Mouse (Mus musculus) liver, embryonic 13.5 days (tissue): Measurements from ENCODE around the gene Wdr1. TPM values are rescaled to one million over a fixed set of nuclear protein-coding genes. Genes with fewer than 3 reads are reported as not detected.
A peak's percentile ranks its signal among the peaks of the same experiment; 100 is the strongest.

Source experiments
- ATAC-seq: fragments of 200-750 bp; cut with Nextera tagmentation; 2 replicates; pipeline ENCODE4 v1.8.0; 2017; ENCODE audit warnings: low read depth, mild to moderate bottlenecking, moderate number of reproducible peaks, moderate library complexity
- DNase-seq: peaks from one replicate; pipeline ENCODE4 v3.0.0; 2022
- H3K27ac ChIP-seq: fragments of 300-500 bp; sonication (generic); 2 replicates; pipeline ENCODE4 v1.5.1; 2015; ENCODE audit warnings: moderate library complexity, mild to moderate bottlenecking, inconsistent platforms
- H3K27me3 ChIP-seq: fragments of 300-500 bp; sonication (generic); 2 replicates; pipeline ENCODE4 v1.6.1; 2015; ENCODE audit warnings: mild to moderate bottlenecking, inconsistent platforms
- H3K36me3 ChIP-seq: fragments of 300-500 bp; sonication (generic); 2 replicates; pipeline ENCODE4 v1.6.1; 2015; ENCODE audit warnings: mild to moderate bottlenecking, inconsistent platforms
- H3K4me1 ChIP-seq: fragments of 300-500 bp; sonication (generic); replicated peaks from 2 replicates; pipeline ENCODE4 v1.6.1; 2015; ENCODE audit warnings: inconsistent platforms
- H3K4me2 ChIP-seq: fragments of 300-500 bp; sonication (generic); 2 replicates; pipeline ENCODE4 v1.6.1; 2015; ENCODE audit warnings: inconsistent platforms, mild to moderate bottlenecking, moderate library complexity
- H3K4me3 ChIP-seq: fragments of 300-500 bp; sonication (generic); replicated peaks from 2 replicates; pipeline ENCODE4 v1.5.1; 2015; ENCODE audit warnings: mild to moderate bottlenecking, inconsistent platforms
- H3K9ac ChIP-seq: fragments of 300-500 bp; sonication (generic); 2 replicates; pipeline ENCODE4 v1.6.1; 2015; ENCODE audit warnings: mild to moderate bottlenecking, inconsistent platforms
- H3K9me3 ChIP-seq: fragments of 300-500 bp; sonication (generic); replicated peaks from 2 replicates; pipeline ENCODE4 v1.6.1; 2016; ENCODE audit warnings: inconsistent platforms
- WGBS: fragments of 180-500 bp; shearing (Covaris S2); methylation state at CpG from one replicate; pipeline ENCODE4 v1.1.7; 2015; ENCODE audit not compliant: insufficient replicate concordance; 5-methylcytosine and 5-hydroxymethylcytosine counted together
- polyA plus RNA-seq: library from polyadenylated mRNA; unstranded; fragments of >200 nt; fragmentation: Nextera tagmentation; extraction: Ambion mirVana; gene quantifications from 2 replicates; pipeline ENCODE4 v1.2.1, GENCODE M21; 2015

The Wdr1 gene
- polyA plus RNA-seq, 1 experiment from 2014 or later, result 89.7 TPM

DNA sequence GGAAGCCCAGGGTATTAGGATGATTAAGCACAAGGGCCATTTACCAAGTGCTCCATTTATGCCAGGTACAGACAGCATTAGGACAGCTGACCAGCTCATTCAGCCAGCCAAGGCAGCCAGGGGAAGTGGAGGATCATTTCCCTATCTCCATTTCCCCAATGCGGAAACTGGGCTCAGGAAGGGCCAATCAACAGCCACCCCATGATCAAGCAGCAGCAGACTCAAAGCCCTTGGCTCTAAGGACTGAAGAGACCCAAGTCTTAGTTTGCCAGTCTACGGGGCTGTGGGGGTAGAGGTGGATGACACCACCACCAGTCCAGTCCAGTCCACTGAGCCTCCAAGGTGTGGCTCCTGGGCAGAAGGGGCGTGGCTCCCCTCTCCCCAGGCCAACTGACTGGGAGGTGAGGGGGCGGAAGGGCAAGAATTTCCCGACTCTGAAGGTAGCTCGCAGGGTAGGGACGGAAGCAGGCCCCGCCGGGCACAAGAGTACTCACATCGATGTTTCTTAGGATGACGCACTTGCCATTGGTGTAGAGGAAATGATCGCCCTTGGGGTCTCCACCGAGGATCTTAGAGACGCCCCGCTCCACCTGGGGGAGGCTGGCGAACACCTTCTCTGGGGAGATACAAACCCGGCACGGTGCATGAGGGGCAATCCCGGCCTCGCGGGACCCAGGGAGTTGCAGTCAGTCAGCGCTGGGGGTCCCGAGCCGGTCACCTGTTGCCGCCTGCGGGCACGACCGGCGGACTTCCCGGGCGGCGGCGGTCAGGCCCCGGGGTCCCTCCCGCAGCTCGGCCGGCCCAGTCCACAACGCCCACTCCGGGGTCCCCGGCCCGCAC lies 2.2 kb downstream of the Wdr1 start:
- Histone ChIP-seq H3K4me2 (peak overlapping the region; percentile 85), H3K9me3 (no peaks in the 10 kb centered on the region), H3K27me3 (no peaks in the 10 kb centered on the region), H3K9ac (peak overlapping the region; percentile 94), H3K36me3 (peaks cover 40% of the 10 kb centered on the region), H3K4me3 (peak overlapping the region; percentile 90), H3K4me1 (peaks cover 52% of the 10 kb centered on the region), H3K27ac (peak overlapping the region; percentile 93)
- DNase-seq (peak; percentile 59), ATAC-seq (peak; percentile 27)
- under 1% methylated on average over 33 of the region's 41 CpGs for WGBS

DNA sequence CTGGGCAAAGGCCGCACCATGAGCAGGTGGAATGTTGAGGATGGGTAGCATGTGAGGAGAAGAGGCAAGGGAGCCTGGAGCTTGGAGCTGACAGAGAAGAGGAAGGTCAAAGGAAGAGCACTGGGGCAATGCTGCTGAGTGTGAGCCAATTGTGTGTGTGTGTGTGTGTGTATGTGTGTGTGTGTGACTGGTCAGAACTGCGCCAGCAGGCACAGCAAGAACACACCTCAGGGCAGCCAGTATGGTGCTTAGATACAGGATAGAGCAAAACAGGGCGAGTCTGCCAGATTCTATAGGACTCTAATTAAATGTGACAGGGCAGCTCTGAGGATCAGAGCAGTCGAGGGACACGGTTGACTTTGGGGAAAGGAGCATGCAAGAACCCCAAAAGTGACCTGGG lies 4.2 kb downstream of the Wdr1 start:
- ATAC-seq (no peak), DNase-seq (no peak)
- H3K4me1 ChIP-seq, result peaks cover 68% of the 10 kb centered on the region
- H3K4me3 ChIP-seq, result no peak overlapping the region
- no peak overlapping the region for H3K4me2 ChIP-seq
- H3K27me3 ChIP-seq, result no peaks in the 10 kb centered on the region
- H3K9me3 ChIP-seq, result no peaks in the 10 kb centered on the region
- H3K27ac ChIP-seq, result no peak overlapping the region
- H3K36me3 ChIP-seq, result peaks cover 57% of the 10 kb centered on the region
- 82% methylated on average over 5 of the region's 5 CpGs for WGBS
- no peak overlapping the region for H3K9ac ChIP-seq

DNA sequence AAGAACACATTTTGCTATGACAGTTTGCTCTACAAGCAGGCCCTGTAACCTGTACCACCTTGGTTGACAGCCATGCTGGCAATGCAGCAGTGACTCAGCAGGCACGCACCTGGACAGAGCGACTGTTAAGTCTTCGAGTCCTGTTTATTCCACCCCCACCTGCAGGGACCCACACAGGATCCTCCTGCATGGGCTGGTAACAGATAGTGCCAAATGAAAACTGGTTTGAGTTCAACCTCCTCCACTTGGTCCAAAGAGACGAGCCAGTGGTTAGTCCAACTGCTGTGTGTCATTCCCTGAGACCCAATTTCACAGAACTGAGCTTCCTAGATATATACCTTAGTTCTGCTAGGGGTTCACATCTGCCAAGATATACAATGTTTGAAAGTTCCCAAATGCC lies 5.2 kb downstream of the Wdr1 start:
- no peak overlapping the region for H3K27ac ChIP-seq
- no peak overlapping the region for H3K9ac ChIP-seq
- WGBS, result 86% methylated on average over 4 of the region's 4 CpGs
- H3K9me3 ChIP-seq, result no peaks in the 10 kb centered on the region
- ATAC-seq (no peak), DNase-seq (no peak)
- H3K36me3 ChIP-seq, result peaks cover 63% of the 10 kb centered on the region
- H3K4me2 ChIP-seq, result no peak overlapping the region
- peaks cover 69% of the 10 kb centered on the region for H3K4me1 ChIP-seq
- H3K27me3 ChIP-seq, result no peaks in the 10 kb centered on the region
- H3K4me3 ChIP-seq, result no peak overlapping the region

DNA sequence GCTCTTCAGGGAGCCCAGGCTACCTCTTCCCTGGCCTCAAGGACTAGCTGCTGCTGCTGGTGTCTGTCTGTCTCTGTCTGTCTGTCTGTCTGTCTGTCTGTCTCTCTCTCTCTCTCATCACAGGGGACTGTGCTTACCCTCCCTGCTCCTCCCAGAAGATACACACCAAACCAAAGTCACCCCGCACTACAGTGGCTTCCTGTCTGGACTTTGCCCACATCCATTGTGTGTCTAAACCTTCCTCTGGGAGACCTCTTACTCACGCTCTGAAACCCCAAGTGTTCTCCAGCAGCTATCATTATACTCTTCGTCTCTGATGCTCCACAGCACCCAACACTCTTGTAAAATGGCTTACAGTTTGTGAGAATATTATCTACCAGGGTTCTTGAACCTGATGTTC lies 6.6 kb downstream of the Wdr1 start:
- no peak overlapping the region for H3K9ac ChIP-seq
- ATAC-seq, result no peak
- H3K27me3 ChIP-seq, result no peaks in the 10 kb centered on the region
- H3K4me2 ChIP-seq, result no peak overlapping the region
- H3K4me1 ChIP-seq, result peaks cover 61% of the 10 kb centered on the region
- H3K4me3 ChIP-seq, result no peak overlapping the region
- H3K9me3 ChIP-seq, result no peaks in the 10 kb centered on the region
- no peak overlapping the region for H3K27ac ChIP-seq
- WGBS, result 62% methylated on average over 3 of the region's 3 CpGs
- DNase-seq, result no peak
- peaks cover 72% of the 10 kb centered on the region for H3K36me3 ChIP-seq

DNA sequence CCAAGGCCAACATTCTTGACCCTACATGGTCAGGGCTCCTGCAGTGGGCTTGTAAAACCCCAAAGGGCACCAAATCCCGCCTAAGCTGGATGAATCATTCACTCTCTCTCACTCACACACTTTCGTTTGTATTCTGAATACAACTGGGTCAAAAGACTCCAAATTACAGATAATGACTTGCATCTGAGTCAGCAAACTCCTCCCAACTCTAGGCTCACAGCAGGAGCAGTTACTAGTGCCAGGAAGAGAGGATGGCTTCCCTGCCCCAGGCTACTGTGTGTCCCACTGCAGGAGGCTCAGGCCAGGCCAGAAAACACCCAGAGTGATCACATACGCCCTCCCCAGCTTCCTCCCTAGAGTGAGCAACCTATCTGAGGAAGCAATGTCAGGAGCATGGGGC lies 9.1 kb downstream of the Wdr1 start:
- Histone ChIP-seq H3K9me3 (no peaks in the 10 kb centered on the region), H3K9ac (no peak overlapping the region), H3K4me3 (no peak overlapping the region), H3K27me3 (no peaks in the 10 kb centered on the region), H3K27ac (no peak overlapping the region), H3K4me2 (no peak overlapping the region), H3K4me1 (peaks cover 62% of the 10 kb centered on the region), H3K36me3 (peaks cover 86% of the 10 kb centered on the region)
- DNase-seq (no peak), ATAC-seq (no peak)
- 59% methylated on average over 3 of the region's 3 CpGs for WGBS

DNA sequence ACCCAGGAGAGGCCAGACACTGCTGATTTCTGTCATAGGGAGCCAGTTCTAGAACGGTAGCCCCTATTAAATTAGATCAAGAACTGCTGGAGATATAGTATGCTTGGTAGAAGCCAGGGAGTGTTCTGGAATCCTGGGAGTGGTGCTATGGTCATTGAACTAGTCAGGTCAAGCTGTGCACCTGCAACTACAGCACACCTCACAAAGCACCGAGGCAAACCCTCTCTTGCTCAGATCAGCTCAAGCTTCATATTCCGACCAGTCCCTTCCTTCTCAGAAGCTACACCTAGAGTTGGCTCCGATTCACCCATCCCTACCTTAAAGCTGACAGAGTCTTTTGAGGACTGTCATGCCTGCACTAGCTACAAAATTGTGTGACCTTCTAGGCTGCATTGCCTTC lies 9.5 kb downstream of the Wdr1 start:
- no peak for DNase-seq
- Histone ChIP-seq H3K27ac (no peak overlapping the region), H3K9me3 (no peaks in the 10 kb centered on the region), H3K4me2 (no peak overlapping the region), H3K9ac (no peak overlapping the region), H3K4me3 (no peak overlapping the region), H3K27me3 (no peaks in the 10 kb centered on the region), H3K36me3 (peaks cover 86% of the 10 kb centered on the region), H3K4me1 (peaks cover 64% of the 10 kb centered on the region)
- ATAC-seq, result no peak
- 82% methylated on average over 4 of the region's 4 CpGs for WGBS

DNA sequence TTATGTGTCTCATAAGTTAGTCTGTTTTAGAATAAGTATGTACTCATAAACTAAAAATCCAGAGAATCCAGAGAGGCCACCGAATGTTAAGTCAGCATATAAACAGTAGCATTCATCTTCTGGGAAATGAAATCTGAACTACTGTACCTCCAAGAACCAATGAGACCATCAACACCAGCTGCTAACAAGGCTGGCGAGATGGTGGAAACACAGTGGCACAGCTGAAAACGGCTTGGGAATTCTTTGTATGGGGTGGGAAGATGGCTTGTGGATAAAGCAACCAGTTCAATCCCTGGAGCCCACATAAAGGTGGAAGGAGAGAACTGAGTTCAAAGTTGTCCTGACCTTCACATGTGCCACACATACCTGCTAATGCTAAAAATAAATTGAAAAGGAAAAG lies 10.4 kb downstream of the Wdr1 start:
- Histone ChIP-seq H3K4me1 (peaks cover 56% of the 10 kb centered on the region), H3K36me3 (peaks cover 86% of the 10 kb centered on the region), H3K9ac (no peak overlapping the region), H3K4me3 (no peak overlapping the region), H3K4me2 (no peak overlapping the region), H3K27me3 (no peaks in the 10 kb centered on the region), H3K27ac (no peak overlapping the region), H3K9me3 (no peaks in the 10 kb centered on the region)
- ATAC-seq (no peak), DNase-seq (no peak)
- WGBS, result 64% methylated on average over 3 of the region's 3 CpGs

DNA sequence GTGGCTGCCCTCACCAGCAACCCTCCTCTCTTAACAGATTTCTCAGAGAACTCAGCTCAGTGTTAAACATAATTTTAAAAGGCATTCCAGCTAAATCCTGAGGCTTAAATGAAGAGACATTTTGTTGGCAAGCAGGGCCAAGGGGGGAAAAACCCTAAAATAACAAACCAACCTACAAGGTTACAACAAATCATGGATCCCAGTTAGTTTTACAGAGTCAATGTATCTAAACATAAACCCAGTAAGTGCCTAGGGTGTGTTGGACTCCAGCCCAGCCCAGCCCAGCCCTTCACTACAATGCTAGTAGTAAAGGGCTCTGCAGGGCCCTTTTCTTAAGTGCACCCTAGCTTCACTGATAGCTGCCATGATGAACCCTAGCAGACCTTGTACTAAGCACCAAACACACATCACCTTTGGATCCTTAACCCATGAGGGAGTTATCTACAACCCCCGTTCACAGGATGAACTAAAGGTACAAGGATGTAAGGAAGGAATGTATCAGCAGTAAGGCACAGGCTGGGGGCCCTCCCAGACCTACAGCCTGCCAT lies 12.7 kb downstream of the Wdr1 start:
- H3K4me1 ChIP-seq, result peaks cover 40% of the 10 kb centered on the region
- H3K4me3 ChIP-seq, result no peak overlapping the region
- DNase-seq (no peak), ATAC-seq (no peak)
- 80% methylated on average over 1 of the region's 1 CpGs for WGBS
- no peaks in the 10 kb centered on the region for H3K9me3 ChIP-seq
- H3K4me2 ChIP-seq, result no peak overlapping the region
- no peak overlapping the region for H3K9ac ChIP-seq
- no peaks in the 10 kb centered on the region for H3K27me3 ChIP-seq
- peaks cover 88% of the 10 kb centered on the region for H3K36me3 ChIP-seq
- H3K27ac ChIP-seq, result peak overlapping the region; percentile 53; the same call in 1 of the 2 replicates

DNA sequence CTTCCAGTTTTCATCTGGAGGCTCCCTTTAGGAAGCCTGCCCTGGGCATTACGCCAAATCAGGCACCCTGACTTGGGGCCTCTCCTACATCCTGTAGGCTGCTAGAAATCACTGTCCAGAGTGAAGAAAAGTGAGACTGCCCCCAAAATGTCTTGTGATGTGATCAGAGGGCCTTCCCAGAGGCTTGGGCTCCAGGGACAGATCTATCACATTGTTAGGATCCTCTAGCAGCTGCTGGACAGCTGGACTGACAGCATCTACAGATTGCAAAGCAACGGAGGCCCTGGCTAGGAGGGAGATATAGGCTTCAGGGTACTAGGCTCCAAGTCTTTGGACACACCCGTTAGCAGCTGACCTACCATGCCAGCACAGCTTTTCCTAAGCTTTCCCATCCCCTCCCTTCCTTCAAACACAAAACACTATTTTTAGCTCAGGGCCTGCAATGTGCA lies 13.5 kb downstream of the Wdr1 start:
- peaks cover 88% of the 10 kb centered on the region for H3K36me3 ChIP-seq
- H3K9me3 ChIP-seq, result no peaks in the 10 kb centered on the region
- H3K4me1 ChIP-seq, result peaks cover 32% of the 10 kb centered on the region
- ATAC-seq (no peak), DNase-seq (no peak)
- peak overlapping the region; percentile 53 for H3K27ac ChIP-seq
- no peak overlapping the region for H3K4me3 ChIP-seq
- WGBS, result 62% methylated on average over 3 of the region's 3 CpGs
- H3K4me2 ChIP-seq, result no peak overlapping the region
- H3K9ac ChIP-seq, result no peak overlapping the region
- no peaks in the 10 kb centered on the region for H3K27me3 ChIP-seq

DNA sequence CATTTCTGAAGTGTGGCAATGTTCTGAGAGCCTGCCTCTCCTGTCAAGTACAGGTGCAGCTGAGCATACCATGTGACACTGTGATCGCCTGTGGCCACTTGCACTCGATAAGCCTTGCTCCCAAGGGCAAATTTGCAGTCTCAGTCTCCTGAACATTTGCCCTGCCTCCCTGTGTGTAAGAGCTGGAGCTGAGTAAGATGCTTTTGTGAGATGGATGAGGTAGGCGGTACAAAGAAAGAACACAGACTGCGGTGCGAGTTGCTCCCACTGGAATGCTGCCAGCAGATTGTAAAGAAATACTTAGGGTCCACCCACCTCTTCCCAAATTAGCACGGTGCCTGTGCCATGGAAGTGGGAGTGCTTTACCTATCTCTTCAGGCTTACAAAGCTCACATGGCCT lies 15.6 kb downstream of the Wdr1 start:
- ATAC-seq, result no peak
- Histone ChIP-seq H3K9me3 (no peaks in the 10 kb centered on the region), H3K4me1 (peaks cover 26% of the 10 kb centered on the region), H3K4me2 (no peak overlapping the region), H3K36me3 (peaks cover 97% of the 10 kb centered on the region), H3K4me3 (no peak overlapping the region), H3K9ac (no peak overlapping the region), H3K27ac (no peak overlapping the region), H3K27me3 (no peaks in the 10 kb centered on the region)
- 83% methylated on average over 6 of the region's 6 CpGs for WGBS
- no peak for DNase-seq

DNA sequence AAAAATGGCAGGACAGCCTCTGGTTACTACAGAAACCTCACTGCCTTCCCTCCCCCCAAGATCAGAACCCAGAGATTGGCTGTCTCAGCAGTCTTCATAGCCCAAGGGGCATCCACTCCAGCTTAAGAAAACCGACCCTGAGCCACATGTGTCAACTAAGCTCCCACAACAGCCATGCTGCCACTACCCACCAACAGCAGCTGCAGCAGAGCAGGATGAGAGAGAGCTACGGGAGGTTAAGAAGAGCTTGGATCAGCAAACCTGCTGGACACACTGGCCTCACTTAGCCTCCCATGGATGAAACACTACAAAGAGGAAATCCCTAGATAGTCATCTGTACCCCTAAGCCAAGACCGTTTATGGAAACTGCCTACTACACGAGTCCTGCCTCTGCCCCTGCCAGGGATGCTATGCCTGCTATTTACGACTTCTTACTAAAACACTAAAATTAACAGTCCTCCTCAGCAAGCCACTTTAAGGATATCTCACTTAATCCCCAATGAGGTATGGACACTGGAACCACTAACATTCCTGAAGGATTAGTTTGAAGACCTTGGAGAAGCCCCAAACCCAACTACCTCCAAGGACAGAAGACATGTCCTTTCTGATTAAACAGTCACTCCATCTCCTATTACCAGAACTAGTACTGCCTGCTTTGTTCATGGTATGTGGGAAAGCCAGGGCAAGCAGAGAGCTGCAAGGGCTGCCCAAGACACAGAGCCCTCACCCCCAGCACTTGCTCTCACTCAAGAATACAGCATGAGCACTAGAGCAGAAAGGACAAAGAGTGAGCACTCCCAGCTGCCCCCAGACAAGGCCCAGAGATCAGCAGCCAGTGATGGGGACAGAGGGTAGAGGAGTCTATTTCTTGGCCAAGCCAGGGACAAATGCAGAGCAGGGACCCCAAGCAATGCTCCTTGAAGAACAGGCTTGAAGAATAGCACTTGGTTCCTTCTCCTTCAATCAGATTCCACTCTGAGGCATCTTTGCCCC lies 18.3 kb downstream of the Wdr1 start:
- Histone ChIP-seq H3K4me1 (peaks cover 17% of the 10 kb centered on the region; the same call in 1 of the 2 replicates), H3K36me3 (peaks cover 99% of the 10 kb centered on the region), H3K4me3 (no peak overlapping the region), H3K9ac (no peak overlapping the region), H3K27me3 (no peaks in the 10 kb centered on the region), H3K27ac (no peak overlapping the region), H3K4me2 (no peak overlapping the region), H3K9me3 (no peaks in the 10 kb centered on the region)
- no peak for ATAC-seq
- DNase-seq, result no peak
- WGBS, result 67% methylated on average over 5 of the region's 5 CpGs
